In the genomic region with DNA sequence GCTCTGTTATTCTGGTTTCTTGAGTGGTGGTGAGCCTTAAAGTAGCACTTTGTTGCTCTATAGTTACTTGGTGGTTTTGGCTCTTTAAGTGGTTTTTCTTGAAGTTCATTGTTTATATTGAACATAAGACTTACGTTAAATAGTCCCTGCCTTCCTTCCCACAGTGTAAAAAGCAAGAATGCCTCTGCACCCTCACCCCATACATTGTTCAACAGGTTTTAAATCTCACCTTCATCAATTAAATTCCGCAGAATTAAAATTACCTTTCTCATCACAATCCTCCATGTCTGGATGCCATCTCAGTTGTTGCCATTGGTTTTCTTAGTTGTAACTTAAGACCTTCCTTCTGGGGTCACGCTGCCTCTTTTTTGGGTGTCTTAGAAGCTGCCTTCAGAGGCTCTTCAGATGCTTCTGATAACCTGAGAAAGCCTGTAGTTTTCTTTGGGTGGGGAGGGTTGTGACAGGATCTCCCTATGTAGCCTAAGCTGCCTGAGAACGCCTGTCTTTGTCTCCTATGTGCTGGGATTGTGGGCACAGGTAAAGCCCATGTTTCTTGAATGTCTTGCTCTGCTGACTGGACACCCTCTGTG, we compare ENCODE assay signal across 21 mouse cellular contexts. TPM values are rescaled to one million over a fixed set of nuclear protein-coding genes. Genes with fewer than 3 reads are reported as not detected.
DNase-seq lines count a peak whose midpoint lies in the region; ATAC-seq lines count a peak whose summit lies in the region.
"Had no signal": no experiment of that assay in that cellular context is flagged by ENCODE, and none has a peak within 500 bp of the region (broad histone marks: within the 10 kb centered on the region; RNA-seq: fewer than 3 reads in every experiment).

No protein-coding gene starts in this region.

- no peaks in the 10 kb centered on the region for H3K27me3 ChIP-seq in heart, embryonic 12.5 days (replicated peaks)
- peaks cover 29% of the 10 kb centered on the region; the same call in 1 of the 2 replicates for H3K27me3 ChIP-seq in midbrain, embryonic 10.5 days (ENCODE audit: low read depth, poor library complexity, severe bottlenecking)
- no peaks in the 10 kb centered on the region for H3K27me3 ChIP-seq in midbrain, embryonic 14.5 days (ENCODE audit: control insufficient read depth, insufficient read depth, low read length)
- H3K27me3 ChIP-seq in liver, embryonic 15.5 days, result no peaks in the 10 kb centered on the region
- H3K27me3 ChIP-seq: embryonic facial prominence, embryonic 13.5 days had no signal

- ATAC-seq in heart, embryonic 12.5 days (ENCODE audit: insufficient number of reproducible peaks, low FRiP score), result no peak
- no peak for ATAC-seq in midbrain, embryonic 14.5 days (ENCODE audit: low FRiP score, low TSS enrichment)
- ATAC-seq in liver, embryonic 15.5 days (ENCODE audit: insufficient read depth), result no peak

- 82% methylated on average over 4 of the region's 4 CpGs for WGBS in heart, embryonic 12.5 days
- WGBS in midbrain, embryonic 10.5 days, result 80% methylated on average over 4 of the region's 4 CpGs
- WGBS in midbrain, embryonic 14.5 days, result 84% methylated on average over 4 of the region's 4 CpGs
- 78% methylated on average over 4 of the region's 4 CpGs for WGBS in liver, embryonic 15.5 days (ENCODE audit: insufficient replicate concordance)

- intact Hi-C loops in left cerebral cortex, postnatal 10 days (cut with DNase I), result no loop called here

- H3K4me2 ChIP-seq in heart, embryonic 12.5 days, result no peak overlapping the region; the same call in 1 of the 2 replicates
- no peak overlapping the region for H3K4me2 ChIP-seq in midbrain, embryonic 14.5 days (ENCODE audit: low read length)
- no peak overlapping the region for H3K4me2 ChIP-seq in liver, embryonic 15.5 days
- H3K4me2 ChIP-seq: embryonic facial prominence, embryonic 13.5 days; forebrain, embryonic 12.5 days had no signal

- no peaks in the 10 kb centered on the region for H3K36me3 ChIP-seq in heart, embryonic 12.5 days
- no peaks in the 10 kb centered on the region for H3K36me3 ChIP-seq in midbrain, embryonic 10.5 days
- H3K36me3 ChIP-seq in midbrain, embryonic 14.5 days (ENCODE audit: control insufficient read depth, insufficient read depth, low read length), result no peaks in the 10 kb centered on the region
- H3K36me3 ChIP-seq in liver, embryonic 15.5 days (replicated peaks), result no peaks in the 10 kb centered on the region
- H3K36me3 ChIP-seq: embryonic facial prominence, embryonic 13.5 days; forebrain, embryonic 12.5 days had no signal

- no peak overlapping the region for H3K4me3 ChIP-seq in heart, embryonic 12.5 days
- no peak overlapping the region for H3K4me3 ChIP-seq in midbrain, embryonic 10.5 days
- no peak overlapping the region for H3K4me3 ChIP-seq in midbrain, embryonic 14.5 days (replicated peaks; ENCODE audit: low read depth, low read length)
- no peak overlapping the region for H3K4me3 ChIP-seq in liver, embryonic 15.5 days (replicated peaks)
- H3K4me3 ChIP-seq: embryonic facial prominence, embryonic 13.5 days; forebrain, embryonic 12.5 days; left cerebral cortex, adult 2 months had no signal

- H3K27ac ChIP-seq in heart, embryonic 12.5 days (ENCODE audit: poor library complexity, severe bottlenecking), result peak overlapping the region; percentile 73
- H3K27ac ChIP-seq in midbrain, embryonic 10.5 days (replicated peaks), result peak overlapping the region; percentile 53; the same call in 1 of the 2 replicates
- no peak overlapping the region for H3K27ac ChIP-seq in midbrain, embryonic 14.5 days (replicated peaks; ENCODE audit: low read depth, low read length)
- peak overlapping the region; percentile 82 for H3K27ac ChIP-seq in liver, embryonic 15.5 days (replicated peaks)
- H3K27ac ChIP-seq: embryonic facial prominence, embryonic 13.5 days; forebrain, embryonic 12.5 days; left cerebral cortex, adult 2 months; stomach, postnatal 0 days had no signal

- no peak overlapping the region for H3K9ac ChIP-seq in heart, embryonic 12.5 days
- no peak overlapping the region for H3K9ac ChIP-seq in midbrain, embryonic 14.5 days (replicated peaks; ENCODE audit: low read length)
- H3K9ac ChIP-seq in liver, embryonic 15.5 days, result peak overlapping the region; percentile 7; the same call in 1 of the 2 replicates
- H3K9ac ChIP-seq: embryonic facial prominence, embryonic 13.5 days; forebrain, embryonic 12.5 days had no signal

- no peaks in the 10 kb centered on the region for H3K9me3 ChIP-seq in heart, embryonic 12.5 days (replicated peaks)
- H3K9me3 ChIP-seq in midbrain, embryonic 10.5 days (replicated peaks), result no peaks in the 10 kb centered on the region
- no peaks in the 10 kb centered on the region for H3K9me3 ChIP-seq in midbrain, embryonic 14.5 days (ENCODE audit: control insufficient read depth, low read length)
- H3K9me3 ChIP-seq in liver, embryonic 15.5 days (replicated peaks), result no peaks in the 10 kb centered on the region
- H3K9me3 ChIP-seq: embryonic facial prominence, embryonic 13.5 days; forebrain, embryonic 12.5 days had no signal

- no peak for DNase-seq in heart, adult 9 months (ENCODE audit: low spot score in 2 of 2)
- DNase-seq in midbrain, embryonic 10.5 days (ENCODE audit: low spot score), result no peak
- DNase-seq in midbrain, embryonic 14.5 days, result no peak
- DNase-seq in CD8-positive naive resting alpha-beta T cell, adult 2 months (ENCODE audit: low read depth in 2 of 2, low spot score in 2 of 2), result peak; percentile 45 to 47
- no peak for DNase-seq in left cerebral cortex, postnatal 10 days (ENCODE audit: extremely low spot score in 1 of 2, low spot score in 2 of 2)
- DNase-seq: adrenal gland, postnatal 25 days; cerebellum, adult 18-20 months; gastrocnemius, postnatal 10 days; heart, adult 18-20 months; heart, postnatal 4 days; kidney, adult 2 months; kidney, postnatal 14 days; lung, postnatal 10 days; right cerebral cortex, postnatal 14 days; thymus, postnatal 36 days had no signal

- peaks cover 48% of the 10 kb centered on the region for H3K4me1 ChIP-seq in heart, embryonic 12.5 days (replicated peaks)
- peaks cover 55% of the 10 kb centered on the region for H3K4me1 ChIP-seq in midbrain, embryonic 10.5 days
- peaks cover 22% of the 10 kb centered on the region for H3K4me1 ChIP-seq in midbrain, embryonic 14.5 days (ENCODE audit: control insufficient read depth, insufficient read depth, low read length)
- H3K4me1 ChIP-seq in liver, embryonic 15.5 days (replicated peaks), result peaks cover 59% of the 10 kb centered on the region

RNA-seq across cellular contexts. Expression of a gene that starts 57.3 kb away (rescaled TPM):
- 20.9 and 25.2 TPM in 2 replicates for polyA plus RNA-seq in heart, embryonic 12.5 days (2016; fragmentation: Nextera tagmentation; extraction: Ambion mirVana)
- polyA plus RNA-seq in midbrain, embryonic 10.5 days (2016; fragmentation: Nextera tagmentation; extraction: Ambion mirVana), result 45.5 and 48.0 TPM in 2 replicates
- polyA plus RNA-seq in midbrain, embryonic 14.5 days (2014; fragmentation: Nextera tagmentation; extraction: Ambion mirVana), result 77.0 and 80.4 TPM in 2 replicates
- 27.1 and 31.7 TPM in 2 replicates for polyA plus RNA-seq in liver, embryonic 15.5 days (2015; fragmentation: Nextera tagmentation; extraction: Ambion mirVana)
- total RNA-seq in left cerebral cortex, postnatal 10 days (2021), result 10 to 100 TPM; 51.4 to 57.0 TPM

RNA-seq across cellular contexts. Expression of a gene that starts 58.6 kb away (rescaled TPM):
- 33.5 and 35.1 TPM in 2 replicates for polyA plus RNA-seq in heart, embryonic 12.5 days (2016; fragmentation: Nextera tagmentation; extraction: Ambion mirVana)
- 36.3 and 40.1 TPM in 2 replicates for polyA plus RNA-seq in midbrain, embryonic 10.5 days (2016; fragmentation: Nextera tagmentation; extraction: Ambion mirVana)
- 43.3 and 49.8 TPM in 2 replicates for polyA plus RNA-seq in midbrain, embryonic 14.5 days (2014; fragmentation: Nextera tagmentation; extraction: Ambion mirVana)
- polyA plus RNA-seq in liver, embryonic 15.5 days (2015; fragmentation: Nextera tagmentation; extraction: Ambion mirVana), result 16.7 and 18.1 TPM in 2 replicates
- 10 to 100 TPM; 51.2 to 52.9 TPM for total RNA-seq in left cerebral cortex, postnatal 10 days (2021)

Comparison
In these comparisons a context has a peak if more than half of its experiments do, and no peak if none do; other contexts are left out.
1. DNase-seq: peak in CD8-positive naive resting alpha-beta T cell, adult 2 months (2 of 2); none in heart, adult 9 months (0 of 2), midbrain, embryonic 10.5 days (single experiment), midbrain, embryonic 14.5 days (single experiment) and left cerebral cortex, postnatal 10 days (0 of 2).